Mouse (Mus musculus) cerebellum, adult 2 months (tissue): Measurements from ENCODE around the gene Flot2.

Source experiments
- CTCF ChIP-seq: fragments of 200-500 bp; IDR thresholded peaks from 2 replicates; pipeline ENCODE4 v1.5.1; 2011; ENCODE audit warnings: low read depth, mild to moderate bottlenecking, control low read depth, low read length, moderate library complexity, borderline replicate concordance; ENCODE audit not compliant: insufficient read depth
- POLR2A ChIP-seq: fragments of 200-500 bp; IDR thresholded peaks from 2 replicates; pipeline ENCODE4 v1.6.1; 2011; ENCODE audit warnings: low read length, control low read depth, borderline replicate concordance; ENCODE audit not compliant: insufficient read depth

DNA sequence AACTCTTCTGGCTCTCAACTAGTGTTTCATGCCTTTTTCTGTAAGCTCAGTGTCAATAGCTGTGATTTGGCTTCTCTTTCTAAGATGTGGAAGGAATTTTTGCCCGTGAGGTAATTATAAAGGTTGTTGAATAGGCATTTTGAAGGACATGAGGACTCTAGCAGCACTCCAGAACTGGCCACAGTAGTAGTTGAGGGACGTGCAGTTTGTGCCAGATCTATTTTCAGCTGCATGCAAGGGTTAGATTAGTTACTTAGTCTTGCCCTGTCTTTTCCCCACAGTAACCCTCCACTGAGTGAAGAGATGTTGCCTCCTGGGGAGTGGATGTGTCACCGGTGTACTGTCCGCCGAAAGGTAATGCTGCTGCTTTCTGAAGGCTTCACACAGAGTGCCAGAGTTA is 31.3 kb upstream of the Flot2 start:
- no peak for TF ChIP-seq POLR2A
- no peak for TF ChIP-seq CTCF
